21 mouse cellular contexts compared by ENCODE assay signal in the genomic region with DNA sequence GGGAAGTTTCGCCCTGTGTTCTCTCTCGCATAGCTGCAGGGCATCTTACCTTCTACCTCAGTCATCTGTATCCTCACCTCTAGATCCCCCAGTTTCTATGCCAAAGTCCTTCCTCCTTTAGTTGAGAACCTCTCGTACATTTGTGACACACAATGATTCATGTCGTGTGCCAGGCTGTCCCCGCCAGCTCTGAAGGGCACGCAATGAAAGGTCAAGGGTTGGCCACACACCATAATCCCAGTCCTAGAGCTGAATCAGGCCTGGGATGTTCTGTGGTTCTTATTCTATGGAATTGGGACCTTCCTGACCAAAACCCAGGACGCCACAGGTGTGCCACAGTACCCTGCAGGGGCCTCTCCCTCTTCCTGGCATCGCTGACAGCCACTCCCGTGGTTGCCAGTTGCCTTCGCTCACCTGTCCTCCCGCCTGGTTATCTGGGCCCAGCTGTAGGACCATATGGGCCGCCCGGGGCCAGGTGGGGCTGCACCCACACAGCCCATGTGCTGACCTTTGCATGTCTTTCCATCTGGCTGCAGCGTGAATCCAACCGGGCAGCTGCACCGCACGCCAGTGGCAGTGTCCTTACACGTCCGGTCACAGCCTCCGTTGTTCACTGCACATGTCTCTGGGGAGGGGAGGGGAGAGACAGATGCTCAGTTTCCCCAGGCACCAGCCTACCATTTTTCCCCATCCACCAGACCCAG. TPM values are rescaled to one million over a fixed set of nuclear protein-coding genes. Genes with fewer than 3 reads are reported as not detected.
DNase-seq lines count a peak whose midpoint lies in the region; ATAC-seq and TF ChIP-seq lines count a peak whose summit lies in the region.
"Had no signal": no experiment of that assay in that cellular context is flagged by ENCODE, and none has a peak within 500 bp of the region (broad histone marks: within the 10 kb centered on the region; RNA-seq: fewer than 3 reads in every experiment).

No protein-coding gene starts in this region.

- H3K36me3 ChIP-seq in heart, embryonic 13.5 days: no peaks in the 10 kb centered on the region
- no peaks in the 10 kb centered on the region for H3K36me3 ChIP-seq in heart, embryonic 12.5 days
- H3K36me3 ChIP-seq in ES-Bruce4 (ENCODE audit: control insufficient read depth, insufficient read depth, low read length, poor library complexity, severe bottlenecking): no peaks in the 10 kb centered on the region
- no peaks in the 10 kb centered on the region for H3K36me3 ChIP-seq in forebrain, embryonic 16.5 days (ENCODE audit: control insufficient read depth, insufficient read depth)
- no peaks in the 10 kb centered on the region for H3K36me3 ChIP-seq in liver, embryonic 12.5 days
- H3K36me3 ChIP-seq: G1E; neural tube, embryonic 13.5 days had no signal

- DNase-seq in adrenal gland, adult 8-10 months: peak; percentile 16
- DNase-seq in embryo, embryonic 9.5 days (ENCODE audit: extremely low spot score): peak; percentile 21
- no peak for DNase-seq in layer of hippocampus, postnatal 25 days (ENCODE audit: extremely low spot score in 1 of 2, low spot score in 1 of 2)
- DNase-seq: cerebellum, adult 9-11 months; forebrain, postnatal 0 days; kidney, postnatal 25 days; thymus, postnatal 25 days had no signal

- ATAC-seq in heart, embryonic 13.5 days (ENCODE audit: extremely low read depth, insufficient number of reproducible peaks, low FRiP score, low TSS enrichment): no peak
- no peak for ATAC-seq in heart, embryonic 12.5 days (ENCODE audit: insufficient number of reproducible peaks, low FRiP score)
- no peak for ATAC-seq in forebrain, embryonic 16.5 days
- no peak for ATAC-seq in liver, embryonic 12.5 days
- ATAC-seq: forebrain, postnatal 0 days; hindbrain, embryonic 16.5 days; intestine, postnatal 0 days had no signal

- peak overlapping the region; percentile 77 for H3K27ac ChIP-seq in heart, embryonic 13.5 days (replicated peaks)
- H3K27ac ChIP-seq in heart, embryonic 12.5 days (ENCODE audit: poor library complexity, severe bottlenecking): no peak overlapping the region
- no peak overlapping the region for H3K27ac ChIP-seq in ES-Bruce4 (ENCODE audit: insufficient read depth, low read length)
- H3K27ac ChIP-seq in forebrain, embryonic 16.5 days (ENCODE audit: low read length): no peak overlapping the region
- no peak overlapping the region for H3K27ac ChIP-seq in liver, embryonic 12.5 days
- H3K27ac ChIP-seq: gastrocnemius, adult 2 months; heart, adult 2 months; neural tube, embryonic 13.5 days had no signal

- 78% methylated on average over 20 of the region's 20 CpGs for WGBS in heart, embryonic 13.5 days
- 72% methylated on average over 20 of the region's 20 CpGs for WGBS in heart, embryonic 12.5 days
- 91% methylated on average over 20 of the region's 20 CpGs for WGBS in forebrain, embryonic 16.5 days
- WGBS in liver, embryonic 12.5 days (ENCODE audit: insufficient replicate concordance): 70% methylated on average over 20 of the region's 20 CpGs

- H3K9ac ChIP-seq in heart, embryonic 13.5 days: no peak overlapping the region
- no peak overlapping the region for H3K9ac ChIP-seq in heart, embryonic 12.5 days
- H3K9ac ChIP-seq in ES-Bruce4 (ENCODE audit: low read depth, poor library complexity, severe bottlenecking): no peak overlapping the region
- no peak overlapping the region for H3K9ac ChIP-seq in forebrain, embryonic 16.5 days (replicated peaks; ENCODE audit: low read depth, low read length)
- no peak overlapping the region for H3K9ac ChIP-seq in liver, embryonic 12.5 days
- H3K9ac ChIP-seq: forebrain, postnatal 0 days; neural tube, embryonic 13.5 days had no signal

- H3K27me3 ChIP-seq in heart, embryonic 13.5 days (replicated peaks): peaks cover under 1% of the 10 kb centered on the region; the same call in 1 of the 2 replicates
- H3K27me3 ChIP-seq in heart, embryonic 12.5 days (replicated peaks): no peaks in the 10 kb centered on the region
- no peaks in the 10 kb centered on the region for H3K27me3 ChIP-seq in ES-Bruce4 (ENCODE audit: control insufficient read depth, insufficient read depth, low read length, poor library complexity, severe bottlenecking)
- no peaks in the 10 kb centered on the region for H3K27me3 ChIP-seq in forebrain, embryonic 16.5 days (replicated peaks; ENCODE audit: control insufficient read depth, insufficient read depth, low read length)
- H3K27me3 ChIP-seq in liver, embryonic 12.5 days (replicated peaks): 0 out of 2 replicates have a peak, but pooled peaks cover 14% of the 10 kb centered on the region
- H3K27me3 ChIP-seq: neural tube, embryonic 13.5 days had no signal

- H3K4me2 ChIP-seq in heart, embryonic 13.5 days: no peak overlapping the region
- no peak overlapping the region for H3K4me2 ChIP-seq in heart, embryonic 12.5 days
- no peak overlapping the region for H3K4me2 ChIP-seq in forebrain, embryonic 16.5 days (ENCODE audit: low read length)
- H3K4me2 ChIP-seq in liver, embryonic 12.5 days: no peak overlapping the region
- H3K4me2 ChIP-seq: liver, embryonic 11.5 days; neural tube, embryonic 13.5 days had no signal

- no peak for TF ChIP-seq POLR2A in ES-Bruce4 (IDR thresholded peaks at IDR 0.05; ENCODE audit: insufficient read depth, low read length)

- no peak for TF ChIP-seq CTCF in ES-Bruce4 (IDR thresholded peaks at IDR 0.05; ENCODE audit: low read depth, low read length)

- no peak overlapping the region for H3K4me3 ChIP-seq in heart, embryonic 13.5 days
- no peak overlapping the region for H3K4me3 ChIP-seq in heart, embryonic 12.5 days
- peak overlapping the region; percentile 27 for H3K4me3 ChIP-seq in ES-Bruce4 (ENCODE audit: low read depth, low read length)
- no peak overlapping the region for H3K4me3 ChIP-seq in forebrain, embryonic 16.5 days (replicated peaks; ENCODE audit: low read length)
- no peak overlapping the region for H3K4me3 ChIP-seq in liver, embryonic 12.5 days
- H3K4me3 ChIP-seq: erythroblast, embryonic 14.5 days; gastrocnemius, adult 2 months; heart, adult 2 months; megakaryocyte, embryonic 14.5 days; neural tube, embryonic 13.5 days had no signal

- H3K4me1 ChIP-seq in heart, embryonic 13.5 days: peaks cover 45% of the 10 kb centered on the region
- peaks cover 51% of the 10 kb centered on the region for H3K4me1 ChIP-seq in heart, embryonic 12.5 days (replicated peaks)
- H3K4me1 ChIP-seq in ES-Bruce4 (ENCODE audit: control insufficient read depth, insufficient read depth, low read length): peaks cover 2% of the 10 kb centered on the region
- no peaks in the 10 kb centered on the region for H3K4me1 ChIP-seq in forebrain, embryonic 16.5 days (replicated peaks; ENCODE audit: control insufficient read depth, insufficient read depth, low read length)
- no peaks in the 10 kb centered on the region for H3K4me1 ChIP-seq in liver, embryonic 12.5 days

- TF ChIP-seq EP300 in ES-Bruce4 (IDR thresholded peaks at IDR 0.05; ENCODE audit: insufficient read depth, low read depth, low read length): no peak

- no peaks in the 10 kb centered on the region for H3K9me3 ChIP-seq in heart, embryonic 13.5 days
- H3K9me3 ChIP-seq in heart, embryonic 12.5 days (replicated peaks): no peaks in the 10 kb centered on the region
- no peaks in the 10 kb centered on the region for H3K9me3 ChIP-seq in ES-Bruce4 (replicated peaks; ENCODE audit: control insufficient read depth, insufficient read depth, low read length, poor library complexity, severe bottlenecking)
- H3K9me3 ChIP-seq in forebrain, embryonic 16.5 days (ENCODE audit: control insufficient read depth, low read length): no peaks in the 10 kb centered on the region
- no peaks in the 10 kb centered on the region for H3K9me3 ChIP-seq in liver, embryonic 12.5 days (replicated peaks)
- H3K9me3 ChIP-seq: G1E; megakaryocyte, embryonic 14.5 days; neural tube, embryonic 13.5 days had no signal

RNA-seq across cellular contexts. Expression of a gene that starts 43.4 kb away (rescaled TPM):
- polyA plus RNA-seq in heart, embryonic 13.5 days (2015; fragmentation: Nextera tagmentation; extraction: Ambion mirVana): 21.9 and 22.0 TPM in 2 replicates
- 29.2 and 29.3 TPM in 2 replicates for polyA plus RNA-seq in heart, embryonic 12.5 days (2016; fragmentation: Nextera tagmentation; extraction: Ambion mirVana)
- polyA plus RNA-seq in ES-Bruce4 (2011; ENCODE audit: insufficient read depth, insufficient read length, low read depth, missing spikeins): 33.7 and 35.0 TPM in 2 replicates
- 10 to 100 TPM; 38.9 to 46.7 (median 42.5) TPM for total RNA-seq in adrenal gland, adult 8-10 months (2022)
- total RNA-seq in layer of hippocampus, postnatal 25 days (2021): 10 to 100 TPM; 13.2 to 13.5 TPM
- polyA plus RNA-seq in forebrain, embryonic 16.5 days (2015; fragmentation: Nextera tagmentation; extraction: Ambion mirVana): 47.6 and 49.6 TPM in 2 replicates
- 62.7 and 64.0 TPM in 2 replicates for polyA plus RNA-seq in liver, embryonic 12.5 days (2016; fragmentation: Nextera tagmentation; extraction: Ambion mirVana)

Comparison
In these comparisons a context has a peak if more than half of its experiments do, and no peak if none do; other contexts are left out.
1. DNase-seq: peak in adrenal gland, adult 8-10 months (single experiment) and embryo, embryonic 9.5 days (single experiment); none in layer of hippocampus, postnatal 25 days (0 of 2).